Mouse (Mus musculus): Measurements from ENCODE around the gene Etnk2.

The Etnk2 gene

GRCm38 (mm10) chr1:133382552-133383155 lies 19.3 kb downstream of the Etnk2 start:
- DNase-seq (ENCODE audit: low spot score in 2 of 2) = no peak

DNA sequence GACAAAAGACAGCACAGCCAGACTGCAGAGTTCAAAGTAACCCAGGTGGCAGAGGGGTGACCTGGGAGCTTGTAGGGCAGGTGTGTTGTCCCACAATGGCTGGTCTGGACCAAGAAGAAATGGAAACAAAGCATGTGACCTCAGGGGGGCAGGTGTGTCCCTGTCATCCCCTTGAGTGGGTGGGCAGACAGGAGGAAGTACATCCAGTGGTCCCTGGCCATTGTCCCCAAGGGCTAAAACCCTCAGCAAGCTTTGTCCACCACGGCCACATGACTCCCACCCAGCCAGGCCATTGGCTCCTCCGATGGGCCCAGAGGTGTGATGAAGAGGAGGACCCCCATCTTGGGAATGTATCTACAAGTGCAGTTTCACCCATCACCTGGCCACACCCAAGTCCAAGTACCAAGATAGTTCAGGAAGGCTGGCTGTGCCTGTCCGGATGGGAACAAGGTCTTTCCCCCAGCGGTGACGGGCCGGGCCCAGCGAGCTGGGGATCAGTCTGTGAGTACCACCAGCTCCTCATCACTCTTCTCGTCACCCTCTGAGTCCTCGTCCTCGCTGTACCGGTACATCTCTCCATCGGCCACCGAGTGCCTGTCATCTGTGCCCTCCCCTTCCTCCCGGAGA lies 19.9 kb downstream of the Etnk2 start:
- no peak for DNase-seq (ENCODE audit: low spot score in 2 of 2)

DNA sequence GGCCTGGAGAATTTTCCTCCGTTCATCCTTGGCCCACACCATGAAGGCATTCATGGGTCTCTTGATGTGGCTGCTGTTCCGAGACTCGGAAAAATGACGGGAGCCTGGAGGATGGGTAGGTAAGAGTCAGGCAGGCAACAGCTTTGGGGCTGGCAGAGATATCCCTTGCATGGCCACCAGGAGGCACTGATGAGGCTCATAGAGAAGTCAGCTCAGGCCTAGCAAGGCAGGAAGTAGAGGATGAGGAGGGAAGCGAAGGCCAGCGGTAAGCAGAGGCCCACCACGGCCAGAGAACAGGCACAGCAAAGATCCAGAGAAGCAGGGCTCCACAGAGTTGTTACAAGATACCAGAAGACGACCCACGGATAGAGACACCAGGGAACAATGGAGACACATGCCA lies 22.1 kb downstream of the Etnk2 start:
- peak in 1 of 2 experiments; percentile 78 for DNase-seq (ENCODE audit: low spot score in 2 of 2)

DNA sequence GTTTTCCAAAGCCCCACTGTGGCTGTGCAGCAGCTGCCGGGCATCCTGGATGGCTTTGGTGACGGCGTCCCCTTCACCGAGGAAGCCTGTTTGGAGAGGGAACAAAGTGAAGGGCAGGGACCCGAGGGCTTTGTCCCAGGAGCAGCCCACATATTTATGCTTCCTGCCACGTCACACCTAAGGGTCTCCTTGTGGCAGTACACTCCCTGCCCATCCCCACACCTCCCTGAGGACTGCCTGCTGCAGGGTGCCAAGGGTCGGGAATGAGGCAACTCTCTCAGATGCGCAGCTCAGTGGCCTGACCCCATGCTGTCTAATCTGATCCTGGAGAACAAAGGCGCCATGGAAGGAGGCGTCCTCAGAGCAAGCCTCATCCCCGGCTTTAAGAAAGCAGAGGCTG lies 22.8 kb downstream of the Etnk2 start:
- no peak for DNase-seq (ENCODE audit: low spot score in 2 of 2)

DNA sequence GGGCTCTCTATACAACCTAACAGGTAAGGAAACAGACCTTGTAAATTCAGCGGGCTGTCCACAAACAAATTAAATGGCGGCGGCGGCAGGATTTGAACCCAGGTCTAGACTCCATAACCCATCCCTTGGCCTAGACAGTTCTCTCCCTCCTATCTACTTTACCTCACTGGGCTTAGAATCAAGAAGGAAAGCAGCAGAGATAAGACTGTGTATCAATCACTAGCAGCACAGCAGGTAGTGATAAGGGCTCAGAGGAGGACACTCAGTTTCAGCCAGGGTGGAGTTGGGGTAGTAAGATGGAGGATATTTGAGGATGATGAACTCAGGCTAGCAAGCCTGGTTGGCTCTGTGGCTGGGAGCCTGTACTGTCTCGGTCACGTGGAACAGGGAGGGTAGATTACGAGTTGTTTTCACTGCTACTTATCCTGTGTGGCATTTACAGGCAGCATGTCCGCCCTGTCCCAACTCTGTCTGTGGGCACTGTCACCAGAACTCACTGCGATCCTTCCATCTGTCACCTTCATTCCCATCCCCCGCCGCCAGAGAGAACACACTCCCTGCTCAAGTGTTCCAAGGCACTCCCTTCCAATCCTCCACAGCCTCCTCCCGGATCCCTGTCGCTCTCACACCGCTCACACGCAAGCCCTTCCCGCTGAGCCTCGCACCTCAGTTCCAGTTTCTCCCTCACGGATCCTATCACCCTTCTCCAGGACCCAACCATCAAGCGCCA lies 24.3 kb downstream of the Etnk2 start:
- DNase-seq (ENCODE audit: low spot score in 2 of 2) = no peak

DNA sequence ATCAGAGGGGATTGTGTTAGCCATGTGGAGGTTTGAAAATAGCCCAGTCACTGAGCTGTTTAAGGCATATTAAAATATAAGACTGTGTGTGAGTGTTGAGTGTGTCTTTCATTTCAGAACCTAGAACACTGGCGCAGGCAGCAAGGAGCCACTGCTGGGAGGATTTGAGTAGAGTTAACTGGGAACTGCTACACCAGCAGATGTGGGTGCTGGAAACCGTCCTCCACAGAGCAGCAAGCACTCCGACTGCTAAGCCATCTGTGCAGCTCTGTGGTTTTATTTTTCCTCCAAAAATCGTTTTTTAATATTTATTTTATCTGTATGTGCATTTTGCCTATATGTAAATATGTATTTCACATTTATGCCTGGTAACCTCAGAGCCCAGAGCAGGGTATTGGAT lies 31.3 kb downstream of the Etnk2 start:
- no peak for DNase-seq (ENCODE audit: low spot score in 2 of 2)

DNA sequence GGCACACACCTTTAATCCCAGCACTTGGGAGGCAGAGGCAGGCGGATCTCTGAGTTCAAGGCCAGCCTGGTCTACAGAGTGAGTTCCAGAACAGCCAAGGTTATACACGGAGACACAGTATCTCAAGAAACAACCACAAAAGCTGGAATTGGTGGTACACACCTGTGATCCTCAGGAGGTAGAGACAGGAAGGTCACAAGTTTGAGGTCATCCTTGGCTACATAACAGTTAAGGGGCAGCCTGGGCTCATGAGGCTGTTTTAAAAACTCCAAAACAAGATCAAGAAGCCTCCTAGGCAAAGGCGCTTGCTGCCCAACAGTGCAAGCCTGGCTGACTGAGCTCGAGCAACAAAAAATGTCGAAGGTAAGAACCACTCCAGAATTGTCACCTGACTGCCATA lies 33.3 kb downstream of the Etnk2 start:
- DNase-seq (ENCODE audit: low spot score in 2 of 2) = no peak

- no peak for DNase-seq (ENCODE audit: low spot score in 2 of 2)
Observed at GRCm38 (mm10) chr1:133397094-133397482, 33.7 kb downstream of the Etnk2 start.

DNA sequence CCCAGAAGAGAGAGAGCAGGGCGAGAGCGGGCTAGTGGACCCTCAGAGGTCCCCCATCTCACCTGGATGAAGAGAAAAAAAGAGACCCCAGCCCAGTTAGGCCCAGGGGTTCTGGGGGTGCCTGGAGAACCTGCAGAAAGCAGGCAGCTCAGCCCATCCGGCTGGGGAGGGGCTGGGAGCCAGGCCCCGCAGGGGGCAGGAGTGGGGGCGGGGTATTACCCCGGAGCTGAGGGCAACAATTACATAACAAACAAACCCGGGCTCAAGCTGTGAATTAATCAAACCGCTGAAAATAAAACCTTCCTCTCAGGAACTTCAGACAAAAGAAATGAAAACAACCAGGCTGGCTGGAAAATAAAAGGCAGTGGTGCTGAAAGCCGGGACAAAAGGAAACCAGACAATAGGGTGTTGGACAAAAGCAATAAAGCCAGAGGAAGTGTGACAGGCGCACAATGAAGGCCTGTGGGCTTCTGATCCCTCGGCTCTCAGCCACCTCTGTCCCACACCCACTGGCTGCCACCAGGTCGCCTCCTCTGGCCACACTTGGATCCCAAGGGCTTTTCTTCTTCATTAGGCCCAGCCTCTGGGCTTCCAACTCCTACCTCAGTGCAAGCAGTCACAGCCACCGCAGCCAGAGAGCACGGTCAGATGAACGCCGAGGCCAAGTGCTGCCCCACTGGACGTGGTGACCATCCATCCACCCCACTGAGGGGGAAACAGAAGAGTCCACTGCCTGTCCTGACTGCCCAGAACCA lies 34.3 kb downstream of the Etnk2 start:
- DNase-seq (ENCODE audit: low spot score in 2 of 2) = no peak

DNA sequence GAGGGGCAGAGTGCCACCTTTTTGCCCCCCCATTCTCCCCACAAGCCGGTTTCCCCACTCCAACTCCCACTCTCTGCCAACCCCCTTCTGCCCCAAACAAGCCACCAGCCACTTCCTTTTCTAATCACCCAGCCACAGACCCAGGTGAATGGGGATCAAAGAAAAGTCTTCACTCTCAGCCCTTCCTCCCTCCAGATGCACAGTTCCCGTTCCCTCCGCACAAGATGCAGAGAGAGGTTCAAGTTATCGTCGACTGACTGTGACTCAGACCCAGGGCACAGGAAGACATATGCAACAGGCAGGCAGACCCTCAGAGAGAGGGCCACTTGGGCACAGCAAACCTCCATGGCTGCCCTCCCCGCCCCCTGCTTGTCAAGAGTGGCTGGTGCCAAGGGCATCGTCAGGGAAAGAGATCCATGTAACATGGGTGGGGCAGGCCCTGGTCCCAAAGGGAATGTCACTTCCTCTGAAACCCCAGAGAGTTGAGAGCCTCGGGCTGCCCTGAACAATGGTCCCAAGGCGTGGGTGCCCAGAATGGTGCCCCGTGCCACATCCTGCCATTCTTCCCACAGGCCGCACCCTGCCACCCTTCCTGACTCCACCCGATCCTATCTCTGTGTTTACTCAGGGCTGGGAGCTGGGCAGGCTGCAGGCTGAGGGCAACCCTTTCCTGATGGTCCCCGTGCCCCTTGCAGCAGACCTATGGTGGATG lies 36.8 kb downstream of the Etnk2 start:
- no peak for DNase-seq (ENCODE audit: low spot score in 2 of 2)

- DNase-seq (ENCODE audit: low spot score in 2 of 2) = no peak
Observed at GRCm38 (mm10) chr1:133404005-133404404, 40.6 kb downstream of the Etnk2 start.

DNA sequence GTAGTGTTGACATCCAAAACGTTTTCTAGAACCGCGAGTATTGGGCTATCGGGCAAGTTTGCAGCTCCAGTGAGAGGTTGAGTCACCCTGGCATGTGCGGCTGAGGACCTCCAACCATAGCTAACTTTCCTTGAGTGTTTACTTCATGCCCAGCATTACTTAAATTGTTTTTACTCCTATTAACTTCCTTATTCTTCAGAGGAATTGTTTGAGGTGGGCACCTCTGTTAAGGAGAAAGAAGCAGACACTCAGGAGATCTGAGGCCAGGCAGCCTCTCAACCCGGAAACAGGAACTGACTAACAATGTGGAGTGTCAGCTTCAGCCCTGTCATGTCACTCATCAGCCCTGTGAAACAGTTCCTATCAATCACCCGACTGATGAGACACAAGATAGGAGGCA lies 43.2 kb downstream of the Etnk2 start:
- DNase-seq (ENCODE audit: low spot score in 2 of 2) = no peak

DNA sequence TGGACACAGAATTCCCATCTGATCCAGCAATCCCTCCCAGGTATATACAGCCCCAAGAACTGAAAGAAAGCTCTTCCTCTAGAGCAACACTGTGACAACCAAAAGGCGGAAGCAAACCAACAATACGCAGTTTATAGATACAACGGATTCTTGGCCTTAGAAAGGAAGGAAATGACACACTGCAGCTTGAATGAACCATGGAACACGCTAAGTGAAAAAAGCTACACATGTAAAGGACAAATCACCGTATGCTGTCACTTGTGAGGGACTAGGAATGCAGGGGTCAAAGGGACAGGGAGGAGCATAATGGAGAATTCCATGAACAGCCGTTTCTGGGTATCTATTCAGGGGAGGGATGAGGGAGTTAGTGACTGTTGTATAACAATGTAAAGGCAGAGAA lies 44.1 kb downstream of the Etnk2 start:
- no peak for DNase-seq (ENCODE audit: low spot score in 2 of 2)

DNA sequence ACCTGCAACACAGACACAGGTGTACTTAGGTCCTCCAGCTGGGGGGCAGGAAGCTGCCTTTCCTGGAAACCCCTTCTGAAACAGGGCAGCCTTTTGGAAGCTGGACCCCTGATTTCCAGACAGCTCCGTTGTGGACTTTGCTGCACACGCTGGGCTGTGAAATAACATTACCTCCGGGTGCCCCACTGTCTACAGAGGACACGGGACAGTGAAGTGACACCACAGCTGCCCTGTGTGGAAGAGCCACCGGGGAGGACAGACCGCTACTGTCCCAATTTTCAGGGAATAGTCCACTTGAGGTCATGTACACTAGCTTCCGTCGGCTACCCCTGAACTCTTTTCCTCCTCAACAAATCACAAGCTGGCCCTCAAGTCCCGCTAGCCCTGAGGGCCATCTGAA lies 44.9 kb downstream of the Etnk2 start:
- no peak for DNase-seq (ENCODE audit: low spot score in 2 of 2)

- no peak for DNase-seq (ENCODE audit: low spot score in 2 of 2)
Observed at GRCm38 (mm10) chr1:133408880-133409516, 45.6 kb downstream of the Etnk2 start.

DNA sequence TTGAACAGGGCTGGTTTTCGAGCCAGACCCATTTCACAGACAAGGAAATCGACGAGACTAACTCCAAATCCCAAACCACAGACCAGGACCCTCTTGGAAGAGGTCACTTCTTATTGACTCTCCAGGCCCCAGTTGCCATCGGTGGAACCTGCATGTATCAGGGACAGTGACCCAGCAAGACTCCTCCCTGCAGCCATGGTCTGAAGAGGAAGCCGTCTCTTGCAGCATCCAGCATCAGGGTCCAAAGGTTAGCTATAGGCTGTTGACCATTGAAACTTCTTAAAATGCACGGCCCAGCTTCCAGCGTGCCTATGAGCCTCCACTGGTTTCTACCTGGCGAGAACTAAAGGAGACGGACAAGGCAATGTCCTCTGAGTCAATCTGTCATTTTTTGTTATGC lies 46.4 kb downstream of the Etnk2 start:
- no peak for DNase-seq (ENCODE audit: low spot score in 2 of 2)

- DNase-seq (ENCODE audit: low spot score in 2 of 2) = no peak
Observed at GRCm38 (mm10) chr1:133411506-133412147, 48.3 kb downstream of the Etnk2 start.

DNA sequence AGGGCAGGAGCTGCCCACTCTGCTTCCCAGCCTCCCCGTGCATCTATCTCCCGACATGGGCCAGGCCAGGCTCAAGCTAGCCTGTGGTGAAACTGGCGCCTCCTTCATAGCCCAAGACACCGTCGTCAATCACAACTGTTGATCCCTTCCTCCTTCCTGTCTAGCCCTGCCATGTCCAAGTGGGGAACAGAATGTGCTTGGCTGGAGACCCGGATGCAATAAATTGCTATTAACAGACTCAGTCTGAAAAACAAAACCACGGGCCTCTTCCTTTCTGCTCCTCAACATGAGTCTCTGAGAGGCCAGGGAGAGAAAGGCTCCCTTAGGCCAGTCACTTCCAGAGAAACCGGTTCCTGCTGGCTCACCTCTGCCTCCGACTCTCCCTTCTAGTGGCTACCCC lies 49.6 kb downstream of the Etnk2 start:
- no peak for DNase-seq (ENCODE audit: low spot score in 2 of 2)

DNA sequence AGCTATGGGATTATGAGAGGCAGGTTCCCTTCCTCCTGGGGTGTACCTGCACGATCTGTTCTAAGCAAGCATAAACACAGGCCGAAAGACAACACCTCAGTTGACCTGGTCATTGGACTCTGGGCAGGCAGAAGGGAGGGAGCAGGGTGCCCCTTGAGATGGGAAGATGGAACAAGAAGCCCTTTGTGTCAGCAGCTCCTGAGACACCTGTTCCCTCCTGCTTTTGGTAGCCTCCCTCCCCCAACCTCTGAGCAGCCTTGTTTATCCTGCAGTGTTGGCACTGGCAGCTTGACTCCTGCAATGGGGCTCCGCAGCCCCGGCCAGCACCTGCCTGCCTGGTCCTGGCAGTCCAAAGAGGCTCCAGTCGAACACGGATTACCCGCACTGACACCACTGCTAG lies 51.7 kb downstream of the Etnk2 start:
- no peak for DNase-seq (ENCODE audit: low spot score in 2 of 2)

DNA sequence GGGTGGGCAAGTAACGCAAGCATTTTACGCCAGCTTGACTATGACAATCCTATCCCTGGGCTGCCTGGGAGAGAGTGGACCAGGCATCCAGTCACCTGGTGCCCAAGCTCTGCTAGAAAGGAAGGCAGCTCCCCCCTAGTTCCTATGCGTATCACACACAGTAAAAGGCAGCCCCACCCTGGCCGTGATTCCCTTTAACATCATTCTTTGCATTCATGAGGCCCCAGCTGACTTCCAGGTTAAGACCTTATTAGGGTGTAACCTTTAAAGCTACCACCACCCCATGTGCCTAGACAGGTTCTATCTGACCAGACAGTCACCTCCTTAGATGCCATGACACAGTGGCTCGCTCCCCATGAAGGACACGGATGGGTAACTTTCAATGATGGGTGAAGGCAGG lies 52.1 kb downstream of the Etnk2 start:
- no peak for DNase-seq (ENCODE audit: low spot score in 2 of 2)

DNA sequence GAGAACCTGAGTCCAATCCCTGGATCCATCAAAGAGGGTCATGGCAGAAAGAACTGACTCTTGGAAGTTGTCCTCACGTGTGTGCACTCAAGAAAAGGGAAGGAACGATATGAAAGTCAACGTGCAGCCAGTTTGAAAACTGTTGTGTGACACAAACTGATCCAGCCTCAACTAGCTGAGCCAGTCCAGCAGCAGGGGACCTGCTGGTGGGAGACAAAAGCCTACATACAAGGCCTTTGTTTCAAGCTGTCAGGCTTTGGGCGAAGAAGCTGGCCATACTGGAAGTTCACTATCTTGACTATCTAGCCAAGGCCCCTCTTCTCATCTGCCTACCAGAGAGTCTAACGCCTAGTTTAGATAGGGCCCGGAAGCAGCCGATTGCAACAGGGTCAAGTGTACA lies 53.1 kb downstream of the Etnk2 start:
- no peak for DNase-seq (ENCODE audit: low spot score in 2 of 2)

Measured in urinary bladder, adult 18-20 months (tissue).